Mouse (Mus musculus): ENCODE data around the gene Lmx1a. TPM values are rescaled to one million over a fixed set of nuclear protein-coding genes. Genes with fewer than 3 reads are reported as not detected.
A peak's percentile ranks its signal among the peaks of the same experiment; 100 is the strongest.

The Lmx1a gene
- polyA plus RNA-seq, 1 experiment from 2014 or later: 0.05 TPM

DNA sequence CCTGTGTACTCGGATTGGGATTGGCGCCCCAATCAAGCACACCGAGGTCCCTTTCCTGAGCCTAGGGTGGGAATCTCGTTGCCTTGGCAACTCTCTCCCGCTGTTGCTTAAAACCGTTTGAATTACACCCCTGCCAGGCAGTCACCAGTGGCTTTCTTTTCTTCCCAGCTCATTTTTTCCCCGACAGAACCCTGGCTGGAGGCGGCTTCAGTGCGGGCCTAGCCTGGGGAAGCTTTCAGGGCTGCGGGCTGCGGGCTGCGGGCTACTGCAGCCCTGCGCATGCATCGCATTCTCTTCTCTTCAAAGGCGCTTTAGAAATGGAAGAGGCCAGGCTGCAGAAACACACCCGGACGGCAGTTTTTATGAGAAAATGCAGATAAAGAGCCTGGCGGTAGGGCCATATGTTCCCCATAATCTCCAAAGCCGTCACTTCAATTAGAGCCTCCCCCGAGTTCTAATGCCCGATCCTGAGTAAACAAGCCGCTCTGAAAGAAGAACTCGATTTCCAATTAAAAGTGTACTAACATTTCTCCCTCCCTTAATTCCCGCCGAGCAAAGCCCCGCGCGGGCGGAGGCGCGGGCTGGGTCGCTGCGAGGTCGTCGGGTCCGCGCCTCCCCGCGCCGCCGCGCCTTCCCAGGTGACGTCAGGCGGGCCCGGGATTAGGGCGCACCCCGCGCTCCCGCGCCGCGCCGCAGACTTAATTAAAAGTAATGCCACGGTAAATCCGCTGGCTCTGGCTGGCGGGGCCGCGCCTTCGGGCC, 113.7 kb downstream of the Lmx1a start:
- Histone ChIP-seq H3K4me2 (replicated peaks; ENCODE audit: low read depth, low read length) (peak overlapping the region; percentile 96), H3K27ac (ENCODE audit: low read length) (no peak overlapping the region), H3K36me3 (ENCODE audit: insufficient read depth, low read length) (no peaks in the 10 kb centered on the region), H3K4me3 (ENCODE audit: low read length) (peak overlapping the region; percentile 55), H3K9ac (replicated peaks; ENCODE audit: low read length) (peak overlapping the region; percentile 40; the same call in 1 of the 2 replicates), H3K27me3 (ENCODE audit: insufficient read depth, low read length) (peaks cover 57% of the 10 kb centered on the region), H3K4me1 (ENCODE audit: insufficient read depth, low read length) (0 out of 2 replicates have a peak, but pooled peaks cover 3% of the 10 kb centered on the region), H3K9me3 (ENCODE audit: low read length) (no peaks in the 10 kb centered on the region)
- under 1% methylated on average over 47 of the region's 59 CpGs for WGBS
- peak; percentile 67; the same call in 1 of the 2 replicates for ATAC-seq (ENCODE audit: low FRiP score, low TSS enrichment)

DNA sequence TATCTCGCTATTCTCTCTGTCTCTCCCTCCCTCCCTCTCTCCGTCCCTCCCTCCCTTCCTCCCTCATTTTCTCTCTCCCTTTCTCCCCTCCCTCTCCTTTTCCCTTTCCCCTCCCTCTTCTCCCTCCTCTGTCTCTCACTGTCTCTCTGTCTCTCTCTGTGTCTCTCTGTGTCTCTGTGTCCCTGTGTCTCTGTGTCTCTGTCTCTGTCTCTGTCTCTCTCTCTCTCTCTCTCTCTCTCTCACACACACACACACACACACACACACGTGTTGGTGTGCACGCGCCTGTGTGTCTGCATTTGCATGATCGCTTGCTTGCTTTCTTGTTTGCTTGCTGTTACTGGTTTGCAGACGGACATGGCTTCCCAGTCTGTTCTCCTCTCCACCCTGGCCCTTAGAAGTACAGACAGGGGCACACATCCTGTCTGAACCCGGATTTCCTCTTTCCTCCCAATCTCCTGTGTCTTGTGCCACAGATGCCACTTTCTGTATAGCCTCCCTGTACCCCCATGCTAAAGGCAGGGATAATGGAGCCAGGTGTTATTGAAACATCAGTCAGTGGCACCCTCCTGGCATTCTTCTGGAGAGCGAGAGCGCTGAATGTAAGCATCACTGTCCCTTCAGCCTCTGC, 114.4 kb downstream of the Lmx1a start:
- peak overlapping the region; percentile 96 for H3K4me2 ChIP-seq (replicated peaks; ENCODE audit: low read depth, low read length)
- H3K27ac ChIP-seq (ENCODE audit: low read length): no peak overlapping the region
- peak overlapping the region; percentile 55 for H3K4me3 ChIP-seq (ENCODE audit: low read length)
- no peaks in the 10 kb centered on the region for H3K9me3 ChIP-seq (ENCODE audit: low read length)
- 0 out of 2 replicates have a peak, but pooled peaks cover 3% of the 10 kb centered on the region for H3K4me1 ChIP-seq (ENCODE audit: insufficient read depth, low read length)
- 17% methylated on average over 10 of the region's 10 CpGs for WGBS
- no peaks in the 10 kb centered on the region for H3K36me3 ChIP-seq (ENCODE audit: insufficient read depth, low read length)
- no peak for ATAC-seq (ENCODE audit: low FRiP score, low TSS enrichment)
- H3K9ac ChIP-seq (replicated peaks; ENCODE audit: low read length): 0 out of 2 replicates have a peak overlapping the region, but pooled peaks have one; percentile 38
- peaks cover 56% of the 10 kb centered on the region for H3K27me3 ChIP-seq (ENCODE audit: insufficient read depth, low read length)

DNA sequence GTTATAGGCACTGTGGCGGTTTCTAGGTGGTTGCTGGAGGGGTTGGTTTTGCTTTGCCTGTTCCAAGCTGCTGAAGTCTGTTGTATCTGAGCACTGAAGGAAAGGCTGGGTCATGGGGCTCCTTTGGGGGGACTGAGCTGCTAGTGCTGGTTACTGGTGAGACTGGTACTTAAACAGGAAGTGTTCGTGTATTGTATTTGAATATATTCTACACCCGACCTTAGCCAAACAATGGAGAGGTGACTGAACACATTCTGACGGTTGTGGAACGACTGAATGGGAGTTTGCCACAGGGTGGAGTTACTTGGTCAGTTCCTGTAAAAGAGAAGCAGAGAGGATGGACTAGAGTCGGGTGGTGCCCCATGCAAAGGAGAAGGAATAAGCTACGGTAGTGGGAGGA, 115.8 kb downstream of the Lmx1a start:
- ATAC-seq (ENCODE audit: low FRiP score, low TSS enrichment): no peak
- WGBS: 57% methylated on average over 7 of the region's 7 CpGs
- peaks cover 55% of the 10 kb centered on the region for H3K27me3 ChIP-seq (ENCODE audit: insufficient read depth, low read length)

DNA sequence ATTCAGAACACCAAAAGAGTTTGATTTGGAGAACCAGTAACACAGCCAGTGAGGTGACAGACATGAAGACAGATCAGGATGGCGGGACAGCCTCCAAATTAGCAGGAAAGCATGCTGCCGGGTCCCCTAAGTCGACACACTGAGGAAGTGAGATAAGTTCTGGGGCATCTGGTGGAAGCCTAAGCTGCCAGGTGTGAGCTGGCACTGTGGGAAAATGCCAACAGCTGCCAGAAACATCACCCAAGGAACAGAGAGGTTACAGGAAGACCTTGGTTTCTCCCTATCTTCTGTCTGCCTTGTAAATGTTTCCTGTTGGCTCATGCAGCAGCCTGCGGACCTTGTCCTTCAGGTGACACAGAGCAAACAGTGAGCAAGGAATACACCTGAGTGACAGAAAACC, 122.1 kb downstream of the Lmx1a start:
- ATAC-seq (ENCODE audit: low FRiP score, low TSS enrichment): no peak
- Histone ChIP-seq H3K36me3 (ENCODE audit: insufficient read depth, low read length) (no peaks in the 10 kb centered on the region), H3K27me3 (ENCODE audit: insufficient read depth, low read length) (peaks cover 6% of the 10 kb centered on the region; the same call in 1 of the 2 replicates), H3K4me1 (ENCODE audit: insufficient read depth, low read length) (no peaks in the 10 kb centered on the region), H3K4me3 (ENCODE audit: low read length) (no peak overlapping the region), H3K9me3 (ENCODE audit: low read length) (no peaks in the 10 kb centered on the region), H3K9ac (replicated peaks; ENCODE audit: low read length) (no peak overlapping the region), H3K4me2 (replicated peaks; ENCODE audit: low read depth, low read length) (no peak overlapping the region), H3K27ac (ENCODE audit: low read length) (no peak overlapping the region)
- WGBS: 87% methylated on average over 4 of the region's 4 CpGs

More for the DNA sequence above, 115.8 kb downstream of the Lmx1a start:
- Histone ChIP-seq H3K9ac (replicated peaks; ENCODE audit: low read length) (no peak overlapping the region), H3K4me3 (ENCODE audit: low read length) (no peak overlapping the region), H3K4me2 (replicated peaks; ENCODE audit: low read depth, low read length) (no peak overlapping the region), H3K27ac (ENCODE audit: low read length) (no peak overlapping the region), H3K4me1 (ENCODE audit: insufficient read depth, low read length) (0 out of 2 replicates have a peak, but pooled peaks cover 3% of the 10 kb centered on the region), H3K36me3 (ENCODE audit: insufficient read depth, low read length) (no peaks in the 10 kb centered on the region), H3K9me3 (ENCODE audit: low read length) (no peaks in the 10 kb centered on the region)

DNA sequence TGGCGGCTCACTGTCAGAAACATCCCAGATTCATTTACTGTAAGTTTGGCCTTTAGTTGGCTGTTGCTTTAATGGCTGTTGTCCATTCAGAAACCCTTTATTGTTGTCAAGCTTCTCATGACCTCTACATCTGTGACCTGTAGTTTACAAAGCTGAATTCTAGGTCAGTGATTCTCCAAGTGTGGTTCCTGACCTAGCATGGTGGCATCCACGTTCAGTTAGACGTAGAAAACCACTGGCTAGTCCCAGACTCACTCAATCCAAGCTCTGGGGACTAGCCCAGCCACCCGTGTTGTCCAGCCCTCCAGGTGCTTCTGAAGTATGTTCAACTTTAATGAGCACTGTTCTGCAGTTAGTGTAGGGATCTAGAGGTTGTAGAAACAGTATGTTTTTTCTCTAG, 126.1 kb downstream of the Lmx1a start:
- Histone ChIP-seq H3K27ac (ENCODE audit: low read length) (no peak overlapping the region), H3K36me3 (ENCODE audit: insufficient read depth, low read length) (no peaks in the 10 kb centered on the region), H3K9me3 (ENCODE audit: low read length) (no peaks in the 10 kb centered on the region), H3K4me3 (ENCODE audit: low read length) (no peak overlapping the region), H3K4me1 (ENCODE audit: insufficient read depth, low read length) (no peaks in the 10 kb centered on the region), H3K4me2 (replicated peaks; ENCODE audit: low read depth, low read length) (no peak overlapping the region), H3K27me3 (ENCODE audit: insufficient read depth, low read length) (no peaks in the 10 kb centered on the region), H3K9ac (replicated peaks; ENCODE audit: low read length) (no peak overlapping the region)
- ATAC-seq (ENCODE audit: low FRiP score, low TSS enrichment): no peak
- 75% methylated on average over 4 of the region's 4 CpGs for WGBS

DNA sequence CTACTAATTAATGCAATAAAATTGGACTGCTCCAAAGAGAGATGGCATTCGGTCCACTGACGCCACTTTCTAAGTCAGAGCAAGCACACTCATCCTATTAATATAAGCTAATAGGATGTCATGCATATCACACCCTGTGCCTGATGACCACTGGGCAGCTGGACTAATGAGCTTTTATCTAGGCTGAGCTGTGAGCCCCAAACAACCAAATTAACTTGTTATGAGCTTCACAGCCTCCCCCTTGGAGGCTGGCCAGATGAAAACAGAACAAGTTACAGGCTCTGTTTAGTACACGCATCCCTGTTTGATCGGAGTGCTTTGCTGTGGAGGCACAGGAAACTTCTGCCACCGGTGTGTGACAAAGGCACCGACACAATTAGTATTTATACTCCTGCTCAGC, 128.0 kb downstream of the Lmx1a start:
- no peak overlapping the region for H3K4me2 ChIP-seq (replicated peaks; ENCODE audit: low read depth, low read length)
- no peak overlapping the region for H3K4me3 ChIP-seq (ENCODE audit: low read length)
- H3K36me3 ChIP-seq (ENCODE audit: insufficient read depth, low read length): no peaks in the 10 kb centered on the region
- no peaks in the 10 kb centered on the region for H3K27me3 ChIP-seq (ENCODE audit: insufficient read depth, low read length)
- no peaks in the 10 kb centered on the region; the same call in 1 of the 2 replicates for H3K4me1 ChIP-seq (ENCODE audit: insufficient read depth, low read length)
- H3K9me3 ChIP-seq (ENCODE audit: low read length): no peaks in the 10 kb centered on the region
- WGBS: 44% methylated on average over 6 of the region's 6 CpGs
- H3K27ac ChIP-seq (ENCODE audit: low read length): no peak overlapping the region
- H3K9ac ChIP-seq (replicated peaks; ENCODE audit: low read length): no peak overlapping the region
- no peak for ATAC-seq (ENCODE audit: low FRiP score, low TSS enrichment)

DNA sequence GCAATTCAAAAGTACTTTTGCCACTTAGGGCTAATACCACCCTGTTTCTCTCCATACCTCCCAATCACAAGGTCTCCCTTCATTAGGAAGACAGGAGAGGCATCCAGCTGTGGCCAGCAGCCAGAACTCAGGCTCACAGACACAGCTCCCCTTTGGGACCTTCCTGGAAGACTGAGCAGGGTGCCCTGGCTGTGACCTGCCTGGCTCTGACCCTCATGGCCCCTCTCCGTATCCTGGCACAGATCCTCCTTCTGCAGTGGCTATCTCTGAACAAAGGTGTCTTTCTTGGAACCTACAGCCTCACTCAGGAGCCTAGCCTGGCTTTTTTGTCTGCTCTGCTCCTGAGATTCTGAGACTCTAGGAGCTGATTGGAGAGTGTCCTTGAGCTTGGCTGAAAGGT, 128.6 kb downstream of the Lmx1a start:
- ATAC-seq (ENCODE audit: low FRiP score, low TSS enrichment): no peak
- Histone ChIP-seq H3K4me2 (replicated peaks; ENCODE audit: low read depth, low read length) (no peak overlapping the region), H3K36me3 (ENCODE audit: insufficient read depth, low read length) (no peaks in the 10 kb centered on the region), H3K27ac (ENCODE audit: low read length) (no peak overlapping the region), H3K27me3 (ENCODE audit: insufficient read depth, low read length) (no peaks in the 10 kb centered on the region), H3K4me3 (ENCODE audit: low read length) (no peak overlapping the region), H3K9ac (replicated peaks; ENCODE audit: low read length) (no peak overlapping the region), H3K9me3 (ENCODE audit: low read length) (no peaks in the 10 kb centered on the region), H3K4me1 (ENCODE audit: insufficient read depth, low read length) (no peaks in the 10 kb centered on the region; the same call in 1 of the 2 replicates)
- 5% methylated on average over 1 of the region's 1 CpGs for WGBS

DNA sequence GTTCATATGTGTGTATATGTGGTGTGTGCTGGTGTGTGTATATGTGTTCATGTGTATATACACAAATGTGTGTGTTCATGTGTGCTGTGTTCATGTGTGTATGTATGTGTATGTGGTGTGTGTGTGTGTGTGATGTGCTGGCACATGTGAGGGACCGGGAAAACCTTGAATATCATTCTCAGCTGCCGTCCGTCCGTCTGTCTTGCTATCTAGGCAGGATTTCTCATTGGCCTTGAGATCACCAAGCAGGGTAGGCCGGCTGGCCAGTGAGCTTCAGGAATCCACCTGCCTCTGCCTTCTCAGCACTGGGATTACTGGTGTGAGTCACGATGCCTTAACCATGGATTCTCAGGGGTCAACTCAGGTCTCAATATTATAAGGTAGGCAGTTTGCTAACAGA, 131.0 kb downstream of the Lmx1a start:
- no peak for ATAC-seq (ENCODE audit: low FRiP score, low TSS enrichment)
- WGBS: 94% methylated on average over 6 of the region's 6 CpGs
- H3K27ac ChIP-seq (ENCODE audit: low read length): no peak overlapping the region

DNA sequence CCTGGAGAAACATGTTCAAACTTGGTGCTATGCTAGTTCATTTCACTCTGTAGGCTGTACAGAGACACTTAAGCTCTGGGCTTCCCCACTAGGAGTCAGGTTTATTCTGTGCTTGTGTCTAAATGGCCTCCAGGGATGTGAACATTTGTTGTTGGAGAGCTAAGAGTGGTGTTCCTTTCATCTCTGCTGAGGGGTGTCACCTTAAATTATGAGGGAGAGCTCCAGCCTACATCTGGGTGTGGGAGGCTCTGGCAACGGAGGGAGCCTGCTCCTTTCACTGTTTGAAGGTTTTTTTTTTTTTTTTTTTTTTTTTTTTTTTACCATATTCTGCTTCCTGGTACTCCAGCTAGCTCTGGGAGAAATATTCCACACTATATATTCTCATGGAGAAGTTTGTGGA, 132.1 kb downstream of the Lmx1a start:
- H3K4me3 ChIP-seq (ENCODE audit: low read length): no peak overlapping the region
- H3K4me2 ChIP-seq (replicated peaks; ENCODE audit: low read depth, low read length): no peak overlapping the region
- 0% methylated on average over 1 of the region's 1 CpGs for WGBS
- H3K27ac ChIP-seq (ENCODE audit: low read length): no peak overlapping the region
- no peaks in the 10 kb centered on the region for H3K36me3 ChIP-seq (ENCODE audit: insufficient read depth, low read length)
- ATAC-seq (ENCODE audit: low FRiP score, low TSS enrichment): 0 out of 2 replicates have a peak, but pooled peaks have one; percentile 39
- H3K9me3 ChIP-seq (ENCODE audit: low read length): no peaks in the 10 kb centered on the region
- no peak overlapping the region for H3K9ac ChIP-seq (replicated peaks; ENCODE audit: low read length)
- no peaks in the 10 kb centered on the region for H3K27me3 ChIP-seq (ENCODE audit: insufficient read depth, low read length)
- no peaks in the 10 kb centered on the region; the same call in 1 of the 2 replicates for H3K4me1 ChIP-seq (ENCODE audit: insufficient read depth, low read length)

More for the DNA sequence above, 131.0 kb downstream of the Lmx1a start:
- Histone ChIP-seq H3K27me3 (ENCODE audit: insufficient read depth, low read length) (no peaks in the 10 kb centered on the region), H3K9me3 (ENCODE audit: low read length) (no peaks in the 10 kb centered on the region), H3K9ac (replicated peaks; ENCODE audit: low read length) (no peak overlapping the region), H3K4me1 (ENCODE audit: insufficient read depth, low read length) (no peaks in the 10 kb centered on the region; the same call in 1 of the 2 replicates), H3K36me3 (ENCODE audit: insufficient read depth, low read length) (no peaks in the 10 kb centered on the region), H3K4me2 (replicated peaks; ENCODE audit: low read depth, low read length) (no peak overlapping the region), H3K4me3 (ENCODE audit: low read length) (no peak overlapping the region)

DNA sequence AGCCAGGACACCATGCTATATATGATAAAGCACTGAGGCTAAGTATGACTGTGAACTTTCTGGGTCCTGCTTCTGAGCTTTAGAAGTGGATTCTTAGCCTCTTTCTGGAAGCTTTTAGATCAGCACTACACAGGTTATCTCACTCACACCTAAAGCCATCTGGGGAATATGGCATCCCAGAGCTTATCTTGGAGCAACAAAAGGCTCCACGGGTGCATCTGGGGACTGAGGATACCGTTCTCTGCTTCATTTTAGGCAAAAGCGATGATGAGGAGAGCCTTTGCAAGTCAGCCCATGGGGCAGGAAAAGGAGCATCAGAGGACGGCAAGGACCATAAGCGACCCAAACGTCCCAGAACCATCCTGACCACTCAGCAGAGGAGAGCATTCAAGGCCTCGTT, 141.3 kb downstream of the Lmx1a start:
- 88% methylated on average over 7 of the region's 7 CpGs for WGBS
- Histone ChIP-seq H3K9ac (replicated peaks; ENCODE audit: low read length) (no peak overlapping the region), H3K9me3 (ENCODE audit: low read length) (no peaks in the 10 kb centered on the region), H3K4me1 (ENCODE audit: insufficient read depth, low read length) (no peaks in the 10 kb centered on the region), H3K36me3 (ENCODE audit: insufficient read depth, low read length) (no peaks in the 10 kb centered on the region), H3K27ac (ENCODE audit: low read length) (no peak overlapping the region), H3K4me3 (ENCODE audit: low read length) (no peak overlapping the region), H3K27me3 (ENCODE audit: insufficient read depth, low read length) (no peaks in the 10 kb centered on the region), H3K4me2 (replicated peaks; ENCODE audit: low read depth, low read length) (no peak overlapping the region)
- no peak for ATAC-seq (ENCODE audit: low FRiP score, low TSS enrichment)
